Mouse (Mus musculus) heart, embryonic 10.5 days (tissue): ENCODE results near the gene Cmtm3. TPM values are rescaled to one million over a fixed set of nuclear protein-coding genes. Genes with fewer than 3 reads are reported as not detected.

Source experiments
- DNase-seq: peaks from one replicate; pipeline ENCODE4 v3.0.0-alpha.2; 2017; ENCODE audit warnings: low spot score
- H3K27ac ChIP-seq: fragments of 300-500 bp; sonication (generic); 2 replicates; pipeline ENCODE4 v1.5.1; 2016; ENCODE audit warnings: mild to moderate bottlenecking
- H3K27me3 ChIP-seq: fragments of 300-500 bp; sonication (generic); 2 replicates; pipeline ENCODE4 v1.6.1; 2016; ENCODE audit warnings: mild to moderate bottlenecking; ENCODE audit not compliant: poor library complexity, insufficient read depth, severe bottlenecking
- H3K36me3 ChIP-seq: fragments of 300-500 bp; sonication (generic); 2 replicates; pipeline ENCODE4 v1.6.1; 2016; ENCODE audit warnings: mild to moderate bottlenecking, moderate library complexity
- H3K4me1 ChIP-seq: fragments of 300-500 bp; sonication (generic); 2 replicates; pipeline ENCODE4 v1.6.1; 2016; ENCODE audit warnings: mild to moderate bottlenecking
- H3K4me3 ChIP-seq: fragments of 300-500 bp; sonication (generic); 2 replicates; pipeline ENCODE4 v1.5.1; 2016; ENCODE audit warnings: mild to moderate bottlenecking, moderate library complexity
- H3K9me3 ChIP-seq: fragments of 300-500 bp; sonication (generic); 2 replicates; pipeline ENCODE4 v1.6.1; 2016; ENCODE audit warnings: mild to moderate bottlenecking, moderate library complexity
- WGBS: fragments of 180-500 bp; shearing (Covaris S2); methylation state at CpG from one replicate; pipeline ENCODE4 v1.1.7; 2016; 5-methylcytosine and 5-hydroxymethylcytosine counted together
- polyA plus RNA-seq: library from polyadenylated mRNA; unstranded; fragments of >200 nt; fragmentation: Nextera tagmentation; extraction: Ambion mirVana; gene quantifications from 2 replicates; pipeline ENCODE4 v1.2.1, GENCODE M21; 2016

Cmtm3 gene
- polyA plus RNA-seq, 1 experiment from 2014 or later, result 103 TPM

DNA sequence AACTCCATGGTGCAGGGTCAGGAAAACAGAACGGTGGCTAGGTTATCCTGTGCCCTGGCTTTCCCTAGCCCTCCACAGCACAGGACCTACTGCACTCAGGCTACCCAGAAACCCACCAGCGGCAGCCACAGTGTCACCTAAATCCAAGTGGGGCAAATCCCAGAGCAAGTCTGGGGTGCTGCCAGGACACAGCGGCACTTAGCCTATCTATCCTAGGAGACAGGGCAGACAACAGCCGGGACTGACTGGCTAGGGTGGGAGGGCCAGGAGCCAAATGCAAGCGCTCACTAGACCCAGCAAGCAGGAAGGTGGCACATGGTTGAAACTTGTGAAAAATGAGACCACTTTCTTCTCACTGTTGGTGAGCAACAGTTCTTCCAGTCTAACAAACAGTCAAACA is 9.8 kb downstream of the Cmtm3 start:
- no peak overlapping the region for H3K27ac ChIP-seq
- H3K4me1 ChIP-seq, result peaks cover 18% of the 10 kb centered on the region
- H3K36me3 ChIP-seq, result peaks cover 43% of the 10 kb centered on the region
- no peak for DNase-seq
- WGBS, result 69% methylated on average over 5 of the region's 5 CpGs
- H3K9me3 ChIP-seq, result no peaks in the 10 kb centered on the region
- no peak overlapping the region for H3K4me3 ChIP-seq
- no peaks in the 10 kb centered on the region for H3K27me3 ChIP-seq

- 85% methylated on average over 13 of the region's 13 CpGs for WGBS
- no peak for DNase-seq
- no peak overlapping the region for H3K27ac ChIP-seq
- H3K36me3 ChIP-seq, result peaks cover 47% of the 10 kb centered on the region
- H3K27me3 ChIP-seq, result no peaks in the 10 kb centered on the region
- no peaks in the 10 kb centered on the region for H3K9me3 ChIP-seq
- H3K4me1 ChIP-seq, result peaks cover 15% of the 10 kb centered on the region
- H3K4me3 ChIP-seq, result no peak overlapping the region
Measured at GRCm38 (mm10) chr8:104350047-104350446, 10.8 kb downstream of the Cmtm3 start.

DNA sequence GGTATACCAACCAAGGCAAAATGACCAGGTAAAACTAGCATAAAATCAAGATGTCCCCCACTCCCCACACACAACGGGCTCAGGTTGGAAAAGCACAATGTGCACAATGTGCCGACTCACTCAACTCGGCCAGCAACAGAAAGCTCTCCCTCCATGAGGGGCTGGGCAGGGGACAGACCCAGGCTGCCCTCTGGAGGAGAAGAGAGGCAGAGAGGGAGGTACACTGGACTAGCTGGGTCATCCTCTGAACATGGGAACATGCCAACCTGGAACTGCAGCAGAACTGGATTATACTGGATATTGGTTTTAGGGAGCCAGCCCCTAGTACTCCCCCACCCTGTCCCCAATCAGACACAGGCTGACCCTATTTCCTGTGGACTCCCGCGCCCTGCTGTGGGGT is 14.0 kb downstream of the Cmtm3 start:
- no peak overlapping the region for H3K4me3 ChIP-seq
- no peak overlapping the region for H3K27ac ChIP-seq
- H3K9me3 ChIP-seq, result no peaks in the 10 kb centered on the region
- no peak for DNase-seq
- 54% methylated on average over 5 of the region's 5 CpGs for WGBS
- H3K27me3 ChIP-seq, result no peaks in the 10 kb centered on the region
- peaks cover 31% of the 10 kb centered on the region; the same call in 1 of the 2 replicates for H3K36me3 ChIP-seq
- peaks cover 4% of the 10 kb centered on the region; the same call in 1 of the 2 replicates for H3K4me1 ChIP-seq

- Histone ChIP-seq H3K9me3 (no peaks in the 10 kb centered on the region), H3K27me3 (no peaks in the 10 kb centered on the region), H3K4me1 (peaks cover 5% of the 10 kb centered on the region; the same call in 1 of the 2 replicates), H3K27ac (no peak overlapping the region), H3K4me3 (no peak overlapping the region), H3K36me3 (peaks cover 31% of the 10 kb centered on the region; the same call in 1 of the 2 replicates)
- DNase-seq, result no peak
- WGBS, result 89% methylated on average over 10 of the region's 10 CpGs
Measured at GRCm38 (mm10) chr8:104354504-104354903, 15.3 kb downstream of the Cmtm3 start.

- WGBS, result 91% methylated on average over 3 of the region's 3 CpGs
- Histone ChIP-seq H3K9me3 (no peaks in the 10 kb centered on the region), H3K27me3 (no peaks in the 10 kb centered on the region), H3K36me3 (peaks cover 29% of the 10 kb centered on the region; the same call in 1 of the 2 replicates), H3K27ac (no peak overlapping the region), H3K4me1 (peaks cover 13% of the 10 kb centered on the region), H3K4me3 (no peak overlapping the region)
- no peak for DNase-seq
Measured at GRCm38 (mm10) chr8:104358637-104359036, 19.4 kb downstream of the Cmtm3 start.

GRCm38 (mm10) chr8:104359778-104360456 is 20.7 kb downstream of the Cmtm3 start:
- Histone ChIP-seq H3K4me1 (peaks cover 13% of the 10 kb centered on the region), H3K9me3 (no peaks in the 10 kb centered on the region), H3K27ac (no peak overlapping the region), H3K36me3 (peaks cover 21% of the 10 kb centered on the region; the same call in 1 of the 2 replicates), H3K27me3 (no peaks in the 10 kb centered on the region), H3K4me3 (no peak overlapping the region)
- DNase-seq, result no peak
- 80% methylated on average over 15 of the region's 15 CpGs for WGBS

- Histone ChIP-seq H3K4me3 (no peak overlapping the region), H3K27me3 (no peaks in the 10 kb centered on the region), H3K27ac (no peak overlapping the region), H3K36me3 (peaks cover 13% of the 10 kb centered on the region; the same call in 1 of the 2 replicates), H3K9me3 (no peaks in the 10 kb centered on the region), H3K4me1 (peaks cover 5% of the 10 kb centered on the region; the same call in 1 of the 2 replicates)
- 87% methylated on average over 9 of the region's 9 CpGs for WGBS
- no peak for DNase-seq
Measured at GRCm38 (mm10) chr8:104365695-104366094, 26.5 kb downstream of the Cmtm3 start.

GRCm38 (mm10) chr8:104367398-104367797 is 28.2 kb downstream of the Cmtm3 start:
- no peak for DNase-seq
- H3K4me3 ChIP-seq, result no peak overlapping the region
- 74% methylated on average over 5 of the region's 5 CpGs for WGBS
- H3K4me1 ChIP-seq, result peaks cover 5% of the 10 kb centered on the region; the same call in 1 of the 2 replicates
- H3K27me3 ChIP-seq, result no peaks in the 10 kb centered on the region
- no peak overlapping the region for H3K27ac ChIP-seq
- H3K36me3 ChIP-seq, result peaks cover 12% of the 10 kb centered on the region; the same call in 1 of the 2 replicates
- no peaks in the 10 kb centered on the region for H3K9me3 ChIP-seq

DNA sequence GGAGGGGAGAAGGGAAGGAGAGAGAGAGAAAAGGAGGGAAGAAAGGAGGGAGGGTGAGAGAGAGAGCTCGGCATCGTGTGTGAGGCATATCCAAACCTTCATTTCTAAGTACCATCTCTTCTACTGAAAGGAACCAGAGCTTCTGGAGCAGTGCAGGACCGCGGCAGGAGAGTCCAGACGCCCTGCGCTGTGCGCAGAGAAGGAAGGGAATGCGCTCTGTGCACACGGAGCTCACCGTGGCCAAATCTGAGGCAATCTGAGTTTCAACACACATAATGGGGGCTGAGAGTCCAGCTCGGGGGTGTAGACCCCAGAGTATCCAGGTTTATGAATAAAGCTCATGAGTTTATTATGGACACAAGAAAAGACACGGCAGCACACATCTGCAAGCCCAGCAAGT is 30.4 kb downstream of the Cmtm3 start:
- WGBS, result 84% methylated on average over 12 of the region's 12 CpGs
- no peaks in the 10 kb centered on the region for H3K9me3 ChIP-seq
- no peak for DNase-seq
- no peaks in the 10 kb centered on the region for H3K27me3 ChIP-seq
- no peak overlapping the region for H3K27ac ChIP-seq
- peaks cover 9% of the 10 kb centered on the region; the same call in 1 of the 2 replicates for H3K36me3 ChIP-seq
- no peak overlapping the region for H3K4me3 ChIP-seq
- peaks cover 14% of the 10 kb centered on the region for H3K4me1 ChIP-seq

- WGBS, result 76% methylated on average over 6 of the region's 6 CpGs
Measured at GRCm38 (mm10) chr8:104370071-104370470, 30.9 kb downstream of the Cmtm3 start.

DNA sequence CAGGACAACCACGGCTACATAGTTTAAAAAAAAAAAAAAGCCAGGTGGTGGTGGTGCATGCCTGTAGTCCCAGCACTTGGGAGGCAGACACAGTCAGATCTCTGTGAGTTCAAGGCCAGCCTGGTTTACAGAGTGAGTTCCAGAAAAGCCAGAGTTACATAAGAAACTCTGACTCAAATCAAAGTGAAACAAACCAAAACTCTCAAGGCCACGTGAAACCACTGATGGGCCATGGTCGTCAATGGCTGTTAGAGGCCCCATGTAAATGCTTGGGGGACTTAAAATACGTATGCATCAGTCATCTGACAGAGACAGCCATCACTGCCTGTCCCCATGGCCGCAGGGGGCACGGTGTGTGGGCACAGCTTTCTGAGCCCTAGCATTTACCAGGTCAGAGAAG is 31.9 kb downstream of the Cmtm3 start:
- Histone ChIP-seq H3K36me3 (peaks cover 4% of the 10 kb centered on the region; the same call in 1 of the 2 replicates), H3K9me3 (no peaks in the 10 kb centered on the region), H3K27ac (no peak overlapping the region), H3K4me3 (no peak overlapping the region), H3K4me1 (peaks cover 26% of the 10 kb centered on the region), H3K27me3 (no peaks in the 10 kb centered on the region)
- WGBS, result 82% methylated on average over 6 of the region's 6 CpGs
- no peak for DNase-seq

More at GRCm38 (mm10) chr8:104370071-104370470, 30.9 kb downstream of the Cmtm3 start:
- Histone ChIP-seq H3K27me3 (no peaks in the 10 kb centered on the region), H3K4me1 (peaks cover 19% of the 10 kb centered on the region), H3K9me3 (no peaks in the 10 kb centered on the region), H3K27ac (no peak overlapping the region), H3K36me3 (peaks cover 9% of the 10 kb centered on the region; the same call in 1 of the 2 replicates), H3K4me3 (no peak overlapping the region)
- no peak for DNase-seq

DNA sequence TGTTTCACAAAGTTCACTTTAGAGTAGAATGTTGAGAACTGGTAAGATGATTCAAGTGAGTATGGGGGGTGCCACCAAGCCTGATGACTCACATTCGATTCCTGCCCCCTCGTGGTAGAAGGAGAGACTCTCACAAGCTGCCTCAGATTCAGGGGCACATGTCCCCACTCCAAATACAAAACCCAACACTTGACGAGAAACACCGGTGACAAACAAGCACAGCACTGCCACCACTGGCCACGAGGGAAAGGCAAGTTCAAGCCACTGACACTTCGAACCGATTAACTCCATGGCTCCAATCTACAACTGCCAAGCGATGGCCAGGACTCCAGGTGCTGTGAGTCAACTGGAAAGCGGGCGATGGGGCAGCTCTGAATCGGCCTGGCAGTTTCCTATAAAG is 34.6 kb downstream of the Cmtm3 start:
- no peak overlapping the region for H3K27ac ChIP-seq
- no peak for DNase-seq
- H3K4me1 ChIP-seq, result peaks cover 27% of the 10 kb centered on the region
- no peak overlapping the region for H3K4me3 ChIP-seq
- no peaks in the 10 kb centered on the region for H3K27me3 ChIP-seq
- peaks cover 3% of the 10 kb centered on the region; the same call in 1 of the 2 replicates for H3K36me3 ChIP-seq
- WGBS, result 83% methylated on average over 11 of the region's 11 CpGs
- H3K9me3 ChIP-seq, result no peaks in the 10 kb centered on the region

DNA sequence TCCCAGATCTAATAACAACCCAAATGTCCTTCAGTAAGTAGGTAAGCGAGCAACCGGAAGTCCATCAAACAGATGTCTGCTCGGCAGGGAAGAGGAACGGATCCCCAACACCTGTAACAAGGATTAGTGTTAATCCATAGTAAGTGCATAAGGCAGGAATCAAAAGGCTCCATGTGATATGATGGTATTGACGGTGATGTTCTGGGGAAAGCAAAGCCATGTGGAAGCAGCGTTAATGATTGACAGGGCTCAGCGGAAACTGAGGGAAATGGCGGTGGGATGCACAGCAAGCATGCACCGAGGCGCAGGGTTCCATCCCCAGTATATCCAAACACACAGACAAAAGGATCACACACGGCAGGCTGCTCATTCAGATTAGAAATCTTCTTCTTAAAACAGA is 35.1 kb downstream of the Cmtm3 start:
- Histone ChIP-seq H3K27ac (0 out of 2 replicates have a peak overlapping the region, but pooled peaks have one; percentile 10), H3K27me3 (no peaks in the 10 kb centered on the region), H3K36me3 (peaks cover 3% of the 10 kb centered on the region; the same call in 1 of the 2 replicates), H3K4me3 (no peak overlapping the region), H3K4me1 (peaks cover 29% of the 10 kb centered on the region), H3K9me3 (no peaks in the 10 kb centered on the region)
- 79% methylated on average over 11 of the region's 11 CpGs for WGBS
- no peak for DNase-seq
